Mouse (Mus musculus) kidney, postnatal 0 days (tissue): ENCODE data around the gene Atp8b5. TPM values are rescaled to one million over a fixed set of nuclear protein-coding genes. Genes with fewer than 3 reads are reported as not detected.
A peak's percentile ranks its signal among the peaks of the same experiment; 100 is the strongest.

Source experiments
- ATAC-seq: fragments of 200-750 bp; cut with Nextera tagmentation; replicated peaks from 2 replicates; pipeline ENCODE4 v1.8.0; 2017; ENCODE audit warnings: low read depth, moderate number of reproducible peaks, moderate TSS enrichment, moderate library complexity; ENCODE audit not compliant: low FRiP score
- DNase-seq: peaks from one replicate; pipeline ENCODE4 v3.0.0-alpha.2; 2016; ENCODE audit warnings: low spot score
- H3K27ac ChIP-seq: fragments of 300-500 bp; sonication (generic); 2 replicates; pipeline ENCODE4 v1.5.1; 2014; ENCODE audit warnings: mild to moderate bottlenecking
- H3K27me3 ChIP-seq: fragments of 300-500 bp; sonication (generic); 2 replicates; pipeline ENCODE4 v1.6.1; 2014; ENCODE audit warnings: low read length, mixed read lengths; ENCODE audit not compliant: insufficient read depth
- H3K36me3 ChIP-seq: fragments of 300-500 bp; sonication (generic); 2 replicates; pipeline ENCODE4 v1.6.1; 2014; ENCODE audit warnings: low read length, mixed read lengths; ENCODE audit not compliant: insufficient read depth
- H3K4me1 ChIP-seq: fragments of 300-500 bp; sonication (generic); replicated peaks from 2 replicates; pipeline ENCODE4 v1.6.1; 2014; ENCODE audit warnings: antibody characterized with exemption, low read length, mixed read lengths; ENCODE audit not compliant: insufficient read depth
- H3K4me2 ChIP-seq: fragments of 300-500 bp; sonication (generic); 2 replicates; pipeline ENCODE4 v1.6.1; 2014; ENCODE audit warnings: mild to moderate bottlenecking, low read length, moderate library complexity, mixed read lengths
- H3K4me3 ChIP-seq: fragments of 300-500 bp; sonication (generic); replicated peaks from 2 replicates; pipeline ENCODE4 v1.5.1; 2014; ENCODE audit warnings: low read depth, low read length
- H3K9ac ChIP-seq: fragments of 300-500 bp; sonication (generic); 2 replicates; pipeline ENCODE4 v1.6.1; 2014; ENCODE audit warnings: low read depth, low read length
- H3K9me3 ChIP-seq: fragments of 300-500 bp; sonication (generic); replicated peaks from 2 replicates; pipeline ENCODE4 v1.6.1; 2016; ENCODE audit warnings: low read length, inconsistent platforms, mixed read lengths
- CTCF ChIP-seq: IDR thresholded peaks from 2 replicates; pipeline ENCODE4 v1.5.1; 2016; ENCODE audit warnings: antibody characterized with exemption, low read depth, mild to moderate bottlenecking, moderate library complexity
- WGBS: fragments of 180-500 bp; shearing (Covaris S2); extraction: QIAGEN DNeasy Blood & Tissue Kit; methylation state at CpG from one replicate; pipeline ENCODE4 v1.1.7; 2014; 5-methylcytosine and 5-hydroxymethylcytosine counted together
- polyA plus RNA-seq: library from polyadenylated mRNA; unstranded; fragments of >200 nt; fragmentation: Nextera tagmentation; extraction: Ambion mirVana; gene quantifications from 2 replicates; pipeline ENCODE4 v1.2.1, GENCODE M21; 2015

Gene Atp8b5
- polyA plus RNA-seq, 1 experiment from 2014 or later, result 0.51 TPM

DNA sequence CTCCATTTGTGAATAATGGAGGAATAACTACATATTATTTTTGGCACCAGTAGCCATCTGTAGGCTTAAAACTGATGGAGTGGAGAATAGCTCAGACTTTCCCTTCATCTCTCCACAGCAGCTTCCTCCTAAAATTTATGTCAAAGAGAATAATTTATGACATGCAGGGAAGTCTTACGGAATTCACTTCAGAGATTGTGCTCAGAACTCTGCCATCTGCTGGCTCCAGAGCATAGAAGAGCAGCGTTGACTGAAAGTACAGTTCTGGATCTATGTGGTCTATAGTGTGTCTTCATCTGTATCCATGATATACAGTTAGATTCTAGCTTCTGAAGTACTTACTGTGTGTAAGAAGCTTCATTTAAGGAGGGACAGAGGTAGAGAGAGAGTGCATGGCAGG lies 22.9 kb upstream of the Atp8b5 start:
- 30% methylated on average over 2 of the region's 2 CpGs for WGBS
- no peaks in the 10 kb centered on the region for H3K36me3 ChIP-seq
- H3K4me1 ChIP-seq, result no peaks in the 10 kb centered on the region
- peak; percentile 70 for TF ChIP-seq CTCF
- no peak overlapping the region for H3K27ac ChIP-seq
- DNase-seq (peak; percentile 86), ATAC-seq (no peak)
- H3K9ac ChIP-seq, result no peak overlapping the region
- H3K4me3 ChIP-seq, result no peak overlapping the region
- H3K27me3 ChIP-seq, result no peaks in the 10 kb centered on the region
- no peak overlapping the region for H3K4me2 ChIP-seq
- H3K9me3 ChIP-seq, result no peaks in the 10 kb centered on the region

DNA sequence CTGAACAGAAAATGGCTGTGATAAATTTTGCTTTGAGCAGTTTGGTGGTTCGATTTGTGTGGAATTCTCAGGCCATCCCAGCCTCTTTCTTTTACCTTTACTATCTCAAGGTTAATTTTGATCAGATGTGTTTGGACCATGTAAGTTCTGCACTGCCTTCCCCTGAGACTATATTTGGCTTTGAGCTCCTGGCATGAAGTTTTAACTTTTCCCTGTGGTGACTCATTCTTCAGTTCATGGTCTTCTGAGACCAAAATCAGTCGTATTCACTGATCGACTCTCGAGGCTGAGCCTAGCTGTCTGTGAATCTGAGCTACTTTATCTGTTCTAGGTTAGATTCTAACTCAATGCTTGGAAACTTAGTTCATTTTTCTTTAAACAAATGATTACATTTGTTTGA lies 21.2 kb upstream of the Atp8b5 start:
- WGBS, result 82% methylated on average over 4 of the region's 4 CpGs
- no peak for ATAC-seq
- Histone ChIP-seq H3K4me2 (no peak overlapping the region), H3K4me3 (no peak overlapping the region), H3K9me3 (no peaks in the 10 kb centered on the region), H3K27ac (no peak overlapping the region), H3K9ac (no peak overlapping the region), H3K27me3 (no peaks in the 10 kb centered on the region), H3K4me1 (no peaks in the 10 kb centered on the region), H3K36me3 (0 out of 2 replicates have a peak, but pooled peaks cover 2% of the 10 kb centered on the region)
- no peak for TF ChIP-seq CTCF
- no peak for DNase-seq

DNA sequence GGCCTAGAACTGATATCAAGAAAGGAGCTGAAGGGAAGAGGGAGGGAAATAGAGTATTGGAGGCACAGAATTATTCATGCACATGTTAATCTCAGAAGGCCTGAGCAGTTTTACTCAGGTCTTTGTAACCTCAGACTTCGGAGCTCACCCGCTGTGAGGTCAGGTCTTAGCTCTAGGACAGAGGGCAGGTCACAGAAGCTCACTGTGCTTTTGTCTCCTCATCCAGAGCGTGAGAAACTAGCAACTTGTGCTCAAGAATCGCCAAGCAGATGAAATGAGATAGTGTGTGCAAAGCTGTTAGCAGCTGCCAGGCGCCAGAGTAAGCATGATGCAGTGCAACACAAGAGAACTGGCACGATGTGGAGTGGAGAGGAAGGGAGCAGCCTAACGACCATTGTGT lies 18.9 kb upstream of the Atp8b5 start:
- DNase-seq, result no peak
- no peak for TF ChIP-seq CTCF

DNA sequence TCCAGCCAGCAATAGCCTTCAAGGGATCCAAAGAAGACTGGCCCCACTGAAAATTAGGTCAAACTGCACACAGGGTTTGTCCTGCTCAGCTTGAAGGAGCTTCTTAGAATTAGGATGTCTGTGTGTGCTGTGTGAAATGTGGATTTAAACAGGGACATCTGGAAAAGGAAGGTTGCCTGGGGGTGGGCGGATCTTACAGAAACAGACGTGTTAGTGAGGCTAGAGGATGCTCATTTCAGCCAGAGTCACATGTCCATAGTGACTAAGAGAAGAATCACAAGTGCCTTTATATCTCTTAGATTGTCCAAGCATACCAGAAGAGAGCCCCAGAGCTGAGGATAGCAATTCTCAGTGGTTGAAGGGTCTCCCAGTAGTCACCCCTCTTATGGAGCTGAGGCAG lies 18.1 kb upstream of the Atp8b5 start:
- WGBS, result 82% methylated on average over 2 of the region's 2 CpGs
- no peak overlapping the region for H3K9ac ChIP-seq
- no peak for ATAC-seq
- H3K4me1 ChIP-seq, result no peaks in the 10 kb centered on the region
- no peak overlapping the region for H3K4me2 ChIP-seq
- no peak for DNase-seq
- H3K27ac ChIP-seq, result no peak overlapping the region
- no peak overlapping the region for H3K4me3 ChIP-seq
- 0 out of 2 replicates have a peak, but pooled peaks cover 4% of the 10 kb centered on the region for H3K36me3 ChIP-seq
- no peak for TF ChIP-seq CTCF
- no peaks in the 10 kb centered on the region for H3K9me3 ChIP-seq
- no peaks in the 10 kb centered on the region for H3K27me3 ChIP-seq

More for the DNA sequence above, 18.9 kb upstream of the Atp8b5 start:
- Histone ChIP-seq H3K4me3 (no peak overlapping the region), H3K9ac (no peak overlapping the region), H3K36me3 (0 out of 2 replicates have a peak, but pooled peaks cover 4% of the 10 kb centered on the region), H3K4me1 (no peaks in the 10 kb centered on the region), H3K27me3 (no peaks in the 10 kb centered on the region), H3K9me3 (no peaks in the 10 kb centered on the region), H3K27ac (no peak overlapping the region), H3K4me2 (no peak overlapping the region)
- ATAC-seq, result no peak
- WGBS, result 68% methylated on average over 7 of the region's 7 CpGs

DNA sequence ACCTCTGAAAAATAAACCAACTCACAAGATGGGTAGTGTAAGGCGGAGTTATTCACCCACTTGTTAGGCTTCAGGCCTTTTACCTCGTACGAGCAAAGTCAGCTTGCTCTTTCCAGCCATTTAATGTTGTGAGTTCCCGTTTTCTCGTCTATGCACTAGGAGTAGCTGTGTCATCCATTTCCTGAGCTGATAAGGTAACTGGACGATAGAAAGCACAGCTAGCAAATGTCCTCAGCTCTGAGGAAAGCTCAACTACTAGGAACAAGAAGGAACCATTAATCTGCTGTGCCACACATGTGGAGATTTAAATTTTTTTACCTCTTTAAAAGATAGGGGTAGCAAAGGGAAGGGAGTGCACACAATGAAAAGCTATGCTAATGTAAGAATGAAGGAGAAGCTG lies 15.7 kb upstream of the Atp8b5 start:
- Histone ChIP-seq H3K27me3 (no peaks in the 10 kb centered on the region), H3K4me1 (no peaks in the 10 kb centered on the region), H3K36me3 (0 out of 2 replicates have a peak, but pooled peaks cover 9% of the 10 kb centered on the region), H3K4me3 (no peak overlapping the region), H3K9ac (no peak overlapping the region), H3K9me3 (no peaks in the 10 kb centered on the region), H3K4me2 (no peak overlapping the region), H3K27ac (no peak overlapping the region)
- no peak for TF ChIP-seq CTCF
- DNase-seq (no peak), ATAC-seq (no peak)
- 81% methylated on average over 6 of the region's 6 CpGs for WGBS

DNA sequence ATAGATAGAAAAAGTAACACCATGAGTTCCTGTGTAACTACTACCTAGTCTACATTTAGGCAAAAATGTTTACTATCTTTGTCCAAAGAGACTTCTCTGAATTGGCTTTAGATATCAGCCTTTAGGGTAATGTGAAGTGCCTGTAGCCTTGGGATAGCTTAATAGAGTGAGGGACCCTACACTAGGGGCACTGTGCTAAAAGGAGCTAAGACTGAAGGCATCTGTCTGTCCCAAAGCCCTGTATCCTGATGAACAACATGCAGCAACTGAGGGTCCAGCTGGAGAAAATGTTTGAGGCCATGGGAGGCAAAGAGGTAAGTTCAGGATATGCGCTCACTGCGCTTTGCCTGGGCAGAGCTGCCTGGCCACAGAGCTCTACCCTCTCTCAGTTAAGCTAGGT lies 9.9 kb upstream of the Atp8b5 start:
- Histone ChIP-seq H3K4me3 (no peak overlapping the region), H3K27me3 (no peaks in the 10 kb centered on the region), H3K9me3 (no peaks in the 10 kb centered on the region), H3K36me3 (0 out of 2 replicates have a peak, but pooled peaks cover 7% of the 10 kb centered on the region), H3K4me1 (no peaks in the 10 kb centered on the region), H3K4me2 (no peak overlapping the region), H3K9ac (no peak overlapping the region), H3K27ac (no peak overlapping the region)
- DNase-seq (no peak), ATAC-seq (no peak)
- no peak for TF ChIP-seq CTCF
- WGBS, result 95% methylated on average over 2 of the region's 2 CpGs

DNA sequence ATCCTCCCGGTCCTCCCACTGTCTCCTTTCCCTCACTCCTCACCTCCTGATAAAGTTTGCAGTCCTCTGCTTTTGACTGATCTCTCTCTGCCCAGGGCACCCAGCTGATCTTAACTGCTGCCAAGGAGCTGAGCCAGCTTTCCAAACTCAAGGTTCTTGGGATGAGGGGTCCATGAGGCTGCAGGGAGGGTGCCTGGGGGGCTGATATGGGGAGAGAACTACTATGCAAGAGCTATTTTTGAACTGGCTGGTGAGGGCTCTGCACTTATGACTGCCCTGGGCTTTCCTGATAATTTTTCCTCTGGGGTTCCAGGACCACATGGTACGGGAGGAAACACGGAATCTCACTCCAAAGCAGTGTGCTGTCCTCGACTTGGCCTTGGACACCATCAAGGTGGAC lies 8.4 kb upstream of the Atp8b5 start:
- H3K9ac ChIP-seq, result no peak overlapping the region
- no peak for TF ChIP-seq CTCF

More for the DNA sequence above, 8.4 kb upstream of the Atp8b5 start:
- DNase-seq (no peak), ATAC-seq (no peak)
- H3K36me3 ChIP-seq, result 0 out of 2 replicates have a peak, but pooled peaks cover 7% of the 10 kb centered on the region
- no peak overlapping the region for H3K27ac ChIP-seq
- H3K4me3 ChIP-seq, result no peak overlapping the region
- H3K4me1 ChIP-seq, result no peaks in the 10 kb centered on the region
- no peak overlapping the region for H3K4me2 ChIP-seq
- no peaks in the 10 kb centered on the region for H3K9me3 ChIP-seq
- 83% methylated on average over 4 of the region's 4 CpGs for WGBS
- no peaks in the 10 kb centered on the region for H3K27me3 ChIP-seq
